Mouse (Mus musculus) testis, postnatal 10 days (tissue): ENCODE data around the gene Fam72a.

Source experiments
- DNase-seq: peaks from one replicate; pipeline ENCODE4 v3.0.0; 2021; ENCODE audit warnings: low spot score

The Fam72a gene

DNA sequence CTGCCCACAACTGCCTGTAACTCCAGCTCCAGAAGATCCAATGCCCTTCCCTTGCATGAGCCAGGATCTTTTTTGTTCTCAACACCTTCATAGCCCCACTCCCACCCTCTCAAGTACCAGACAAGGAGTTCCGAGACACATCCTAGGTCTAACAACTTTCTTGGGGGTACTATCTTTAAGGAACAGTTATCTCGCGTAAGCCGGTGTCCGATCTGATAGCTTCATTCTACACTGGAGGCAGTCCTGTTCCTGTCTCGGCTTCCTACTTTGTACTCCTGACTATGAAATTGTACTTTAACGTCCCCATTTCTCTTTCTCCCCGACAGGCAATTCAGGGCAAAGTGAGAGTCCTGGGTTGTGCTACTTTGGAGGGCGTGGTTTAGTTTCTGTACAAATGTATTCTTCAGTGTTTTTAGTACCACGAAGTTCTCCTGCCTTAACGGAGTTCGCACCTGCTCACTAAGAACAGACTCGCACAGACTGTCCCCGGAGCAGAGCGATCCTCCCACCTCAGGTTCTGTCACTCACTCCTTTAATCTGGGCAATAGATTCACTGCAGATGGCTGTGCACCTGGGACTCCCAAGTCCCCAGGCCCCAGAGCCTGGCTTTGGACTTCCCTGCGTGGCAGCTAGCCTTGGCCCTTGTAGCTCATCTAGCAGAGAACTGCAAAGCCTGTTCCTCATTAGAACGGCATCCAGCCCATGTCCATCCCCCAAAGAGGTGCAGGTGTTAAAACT lies 51.4 kb downstream of the Fam72a start:
- DNase-seq, result no peak

- no peak for DNase-seq
These were observed 52.7 kb downstream of the Fam72a start for GRCm38 (mm10) chr1:131580389-131580788.

DNA sequence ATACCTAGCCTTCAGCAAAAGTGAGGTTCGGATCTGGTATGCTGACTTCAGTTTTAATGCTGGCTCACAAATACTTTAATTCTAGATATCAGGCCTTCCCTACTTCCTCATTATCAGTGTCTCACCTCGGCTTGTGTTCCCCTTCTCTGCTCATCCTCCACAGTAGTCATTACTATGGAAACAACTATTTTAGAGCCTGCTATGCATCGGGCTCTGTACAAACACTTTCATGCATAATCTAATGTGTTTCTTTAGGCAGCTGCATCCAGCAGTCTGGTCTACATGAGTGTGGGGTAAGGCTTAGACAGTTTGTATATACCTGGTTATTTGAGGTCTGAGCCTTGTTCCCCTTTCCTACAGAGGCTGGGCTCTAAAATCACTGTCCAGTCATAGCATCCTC lies 55.9 kb downstream of the Fam72a start:
- no peak for DNase-seq

GRCm38 (mm10) chr1:131586836-131587235 lies 59.1 kb downstream of the Fam72a start:
- no peak for DNase-seq
